Mouse (Mus musculus): ENCODE data around the gene Ttll3.

The Ttll3 gene

DNA sequence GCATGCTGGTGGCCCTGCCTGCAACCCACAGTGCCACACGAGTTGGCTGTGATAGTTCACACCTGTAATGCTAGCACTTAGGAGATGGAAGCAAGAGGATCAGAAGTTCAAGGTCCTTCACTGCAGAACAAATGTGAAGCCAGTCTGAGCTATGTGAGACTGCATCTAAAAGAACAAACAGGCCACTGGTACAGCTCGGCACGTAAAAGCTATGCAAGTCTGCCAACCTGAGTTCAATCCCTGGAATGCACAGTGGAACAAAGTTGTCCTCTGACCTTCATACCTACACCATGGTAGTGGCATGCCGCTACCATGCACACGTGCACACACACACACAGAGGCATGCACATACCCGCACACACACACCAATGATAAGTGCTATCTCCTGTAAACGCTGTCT is 35.1 kb downstream of the Ttll3 start:
- in situ Hi-C loops (cut with MboI) = no loop called here

DNA sequence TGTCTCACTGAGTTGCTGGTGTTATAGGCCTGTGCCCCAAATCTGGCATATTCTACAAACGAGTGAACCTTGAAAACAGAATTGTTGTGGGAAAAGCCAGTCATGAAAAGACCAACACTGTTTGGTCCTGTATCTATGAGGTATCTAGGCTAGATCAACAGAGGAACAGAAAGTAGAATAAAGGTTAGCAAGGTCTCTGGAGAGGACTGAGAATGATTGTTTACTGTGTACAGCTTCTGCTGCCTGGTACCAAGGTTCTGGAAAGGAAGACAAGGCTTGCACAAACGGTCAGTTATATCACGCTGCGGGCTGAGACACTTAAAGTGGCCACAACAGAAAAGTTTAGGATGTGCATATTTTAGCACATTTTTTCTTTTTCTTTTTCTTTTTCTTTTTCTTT is 37.6 kb downstream of the Ttll3 start:
- in situ Hi-C loops (cut with MboI) = no loop called here

- in situ Hi-C loops (cut with MboI) = no loop called here
These were observed 38.3 kb downstream of the Ttll3 start for GRCm38 (mm10) chr6:113427397-113427796.

GRCm38 (mm10) chr6:113428006-113428405 is 38.9 kb downstream of the Ttll3 start:
- in situ Hi-C loops (cut with MboI) = no loop called here

GRCm38 (mm10) chr6:113429965-113430364 is 40.9 kb downstream of the Ttll3 start:
- in situ Hi-C loops (cut with MboI) = no loop called here

DNA sequence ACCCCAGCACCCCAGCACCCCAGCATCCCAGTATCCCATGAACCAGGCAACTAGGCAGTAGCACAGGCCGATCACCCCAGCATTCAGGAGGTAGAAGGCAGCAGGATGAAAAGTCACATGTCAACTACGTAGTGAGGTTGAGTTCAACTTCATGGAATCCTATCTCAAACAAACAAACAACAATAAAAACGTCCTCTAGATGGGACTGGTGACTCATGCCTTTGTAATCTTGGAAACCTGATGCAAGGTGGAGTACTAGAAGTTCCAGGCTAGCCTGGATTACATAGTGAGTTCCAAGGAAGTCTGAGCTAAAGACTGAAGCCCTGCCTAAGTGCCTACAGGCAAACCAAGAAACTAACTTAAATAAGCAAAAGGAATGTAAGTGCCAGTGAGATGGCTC is 41.8 kb downstream of the Ttll3 start:
- in situ Hi-C loops (cut with MboI) = no loop called here

DNA sequence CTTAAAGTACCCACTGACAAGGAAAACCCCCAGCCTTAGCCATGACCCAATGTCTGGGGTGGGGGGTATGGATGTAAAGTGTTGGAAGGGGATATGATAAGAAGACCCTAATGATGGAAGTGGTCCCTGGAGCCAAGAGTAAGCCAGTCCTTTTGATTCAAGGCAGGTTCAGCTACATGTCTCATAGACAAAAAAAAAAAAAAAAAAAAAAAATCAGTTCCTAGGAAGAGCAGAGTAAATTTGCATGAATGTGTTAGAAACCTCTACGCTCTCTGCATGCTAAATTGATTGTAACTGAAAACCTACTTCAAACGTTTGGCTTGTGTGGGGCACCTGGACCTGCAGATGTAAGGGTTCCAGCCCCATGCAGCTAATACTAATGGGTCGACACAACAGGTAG is 42.7 kb downstream of the Ttll3 start:
- in situ Hi-C loops (cut with MboI) = no loop called here

DNA sequence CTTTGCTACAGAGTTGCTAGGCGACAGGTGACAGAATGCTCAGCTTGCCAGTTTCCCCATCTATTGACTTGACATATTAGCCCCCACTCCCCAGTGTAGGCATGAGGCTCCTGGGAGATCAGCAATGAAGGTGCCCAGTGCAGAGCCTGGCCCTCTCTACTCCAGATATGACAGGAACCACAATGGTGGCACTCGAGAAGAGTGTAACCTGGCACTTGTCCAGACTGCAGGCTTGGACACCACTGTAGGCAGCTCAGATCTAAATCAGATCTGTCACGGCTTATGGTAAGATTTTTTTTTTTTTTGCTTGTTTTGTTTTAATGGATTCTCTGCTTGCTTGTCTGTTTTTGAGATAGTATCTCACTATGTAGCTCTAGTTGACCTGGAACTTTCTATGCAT is 44.6 kb downstream of the Ttll3 start:
- in situ Hi-C loops (cut with MboI) = no loop called here

DNA sequence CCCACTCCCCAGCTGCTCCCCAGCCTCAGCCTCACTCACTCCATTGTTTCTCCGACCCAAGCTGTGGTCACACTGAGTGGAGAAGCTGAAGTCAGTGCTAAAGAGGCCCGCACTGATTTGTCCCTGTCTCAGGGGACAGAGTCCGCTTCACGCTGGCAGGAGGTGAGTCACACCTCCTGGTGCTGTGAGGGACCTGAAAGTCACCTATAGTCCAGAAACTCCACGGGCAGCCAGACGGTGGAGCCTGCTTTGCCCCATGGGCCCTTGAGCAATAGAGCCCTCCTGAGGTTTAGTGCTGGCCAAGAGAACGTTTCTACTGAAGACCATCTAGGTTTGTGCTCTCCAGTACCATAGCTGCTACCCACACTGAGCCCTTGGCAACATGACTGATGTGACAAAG is 45.6 kb downstream of the Ttll3 start:
- in situ Hi-C loops (cut with MboI) = no loop called here

DNA sequence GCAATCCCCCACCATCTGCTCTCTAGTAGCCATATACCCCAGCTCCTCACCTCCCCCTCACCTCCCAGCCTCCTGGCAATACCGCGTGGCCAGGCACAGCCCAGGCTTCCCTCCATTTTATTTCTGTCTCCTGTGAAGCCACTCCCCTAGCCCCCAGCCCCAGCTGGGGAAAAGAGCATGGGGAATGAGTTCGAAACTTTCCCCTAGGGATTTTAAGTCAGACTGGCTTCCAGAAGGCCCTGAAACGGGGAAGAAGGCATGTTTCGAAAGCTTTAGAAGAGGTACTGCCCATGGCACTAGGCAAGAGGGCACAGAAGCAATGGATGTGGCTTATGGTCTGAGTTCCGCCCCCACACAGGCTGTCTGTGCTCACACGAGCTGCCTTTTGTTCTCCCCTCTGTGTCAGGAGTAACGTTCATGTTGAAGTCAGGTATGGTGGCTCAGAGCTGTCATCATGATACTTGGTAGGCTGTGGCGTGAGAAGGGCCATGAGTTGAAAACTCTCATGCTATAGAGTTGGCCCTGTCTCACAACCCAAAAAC is 46.7 kb downstream of the Ttll3 start, which contains the start of gene Cidec:
Gene Cidec (minus strand): TSS at position 97 of the 542 bp plus-strand sequence.
- in situ Hi-C loops (cut with MboI) = no loop called here

- in situ Hi-C loops (cut with MboI) = no loop called here
These were observed 48.1 kb downstream of the Ttll3 start for GRCm38 (mm10) chr6:113437135-113437534.

GRCm38 (mm10) chr6:113438721-113439430 is 49.8 kb downstream of the Ttll3 start:
- in situ Hi-C loops (cut with MboI) = no loop called here

DNA sequence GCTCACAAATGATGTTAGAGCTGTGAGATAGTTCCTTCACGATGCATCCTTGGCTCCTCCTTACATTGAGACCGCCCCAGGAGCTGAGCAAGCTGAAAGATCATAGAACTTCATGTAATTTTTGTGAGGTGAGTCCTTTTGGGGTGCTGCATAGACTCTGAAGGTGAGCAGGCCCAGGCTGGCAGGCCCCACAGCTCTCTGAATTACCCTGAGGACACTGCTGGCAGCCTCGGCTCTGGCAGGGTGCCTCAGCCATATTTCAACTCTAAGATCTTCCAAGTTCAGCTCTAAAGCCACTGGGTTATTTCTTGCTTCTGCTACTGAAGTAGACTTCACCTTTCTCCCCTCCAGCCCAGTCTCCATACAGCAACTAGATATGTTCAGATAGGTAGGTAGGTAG is 51.6 kb downstream of the Ttll3 start:
- in situ Hi-C loops (cut with MboI) = no loop called here

GRCm38 (mm10) chr6:113441147-113441680 is 52.2 kb downstream of the Ttll3 start:
- in situ Hi-C loops (cut with MboI) = no loop called here

GRCm38 (mm10) chr6:113442087-113442441 is 53.0 kb downstream of the Ttll3 start:
- in situ Hi-C loops (cut with MboI) = no loop called here

GRCm38 (mm10) chr6:113442442-113443090 is 53.5 kb downstream of the Ttll3 start, which contains the start of gene Jagn1:
Jagn1 (plus strand) TSS chr6:113442569.
- in situ Hi-C loops (cut with MboI) = no loop called here

DNA sequence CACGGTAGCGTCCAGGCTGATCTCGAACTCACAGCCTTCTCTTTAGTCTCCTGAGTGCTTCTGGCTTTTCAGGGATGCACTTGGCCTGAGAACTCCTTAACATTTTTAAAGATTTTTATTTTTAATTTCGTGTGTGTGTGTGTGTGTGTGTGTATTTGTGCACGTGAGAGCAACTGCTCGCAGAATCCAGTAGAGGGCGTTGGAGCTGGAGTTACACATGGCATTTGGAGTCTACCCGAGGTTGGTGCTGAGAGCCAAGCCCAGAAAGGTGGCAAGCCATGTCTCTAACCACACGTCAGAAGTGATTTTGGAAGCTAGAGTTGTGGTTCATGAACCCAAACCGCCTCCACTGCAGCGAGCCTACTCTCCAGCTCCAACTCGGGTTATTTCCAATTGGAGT is 54.0 kb downstream of the Ttll3 start:
- in situ Hi-C loops (cut with MboI) = no loop called here

DNA sequence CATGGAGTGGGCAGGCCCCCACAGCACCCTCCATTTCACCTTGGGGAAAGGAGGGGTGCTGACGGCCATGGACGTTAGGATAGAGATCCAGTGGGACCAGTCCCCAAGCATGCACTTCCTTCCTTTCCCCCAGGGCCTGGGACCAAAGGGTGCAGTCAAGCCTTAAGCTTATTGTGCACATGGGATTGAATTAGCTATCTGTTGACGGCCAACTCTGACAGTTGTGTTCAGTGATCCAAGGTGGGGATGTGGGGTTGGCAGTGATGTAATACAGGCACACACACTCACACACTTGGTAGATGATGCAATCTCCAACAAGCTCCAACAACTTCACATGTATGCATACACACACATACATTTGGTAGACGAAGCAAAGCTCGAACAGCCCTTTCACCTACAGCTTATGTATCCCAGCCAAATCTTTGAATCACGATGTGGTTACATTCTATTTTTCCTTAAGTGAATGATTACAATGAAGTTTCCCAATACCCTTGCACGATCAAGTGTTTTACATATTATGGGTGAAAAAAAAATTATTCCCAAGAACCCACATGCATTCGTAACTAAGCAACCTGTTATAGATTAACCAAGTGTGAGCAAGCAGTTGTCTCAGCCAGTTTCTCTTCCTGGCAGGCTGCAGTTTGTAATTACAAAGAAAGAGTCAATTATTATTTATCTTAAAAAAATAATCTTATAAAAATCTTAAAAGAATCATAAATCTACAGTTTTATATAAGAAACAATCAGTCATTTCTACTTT is 55.3 kb downstream of the Ttll3 start:
- in situ Hi-C loops (cut with MboI) = no loop called here

GRCm38 (mm10) chr6:113447639-113448038 is 58.6 kb downstream of the Ttll3 start:
- in situ Hi-C loops (cut with MboI) = no loop called here

GRCm38 (mm10) chr6:113451839-113452238 is 62.8 kb downstream of the Ttll3 start:
- in situ Hi-C loops (cut with MboI) = no loop called here

- in situ Hi-C loops (cut with MboI) = no loop called here
These were observed 65.9 kb downstream of the Ttll3 start for GRCm38 (mm10) chr6:113455007-113455406.

- in situ Hi-C loops (cut with MboI) = no loop called here
These were observed 69.0 kb downstream of the Ttll3 start, which contains the start of gene Il17re for GRCm38 (mm10) chr6:113457952-113458534. Il17re (plus strand) TSS chr6:113458484.

Measured in mature B cell (primary cell).